ENCODE assay signal across 26 mouse cellular contexts in the genomic region with DNA sequence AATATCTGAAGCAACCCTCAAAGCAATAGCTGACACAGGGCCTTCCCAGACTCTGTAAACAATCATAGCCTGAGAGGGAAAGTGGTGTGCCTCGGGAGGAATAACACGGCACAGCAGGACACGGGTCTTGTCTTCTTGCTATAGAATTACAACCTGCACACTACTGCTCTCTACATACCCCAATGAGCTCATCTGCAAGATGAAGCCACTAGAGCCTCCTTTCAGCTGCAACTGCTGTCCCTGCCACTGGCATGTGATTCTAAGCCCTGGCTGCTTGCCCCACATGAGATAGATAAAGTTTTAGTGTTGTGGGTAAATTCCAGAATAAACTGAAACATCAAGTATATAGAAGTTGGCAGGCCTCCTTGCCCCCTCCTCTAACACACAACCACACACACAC.
DNase-seq lines count a peak whose midpoint lies in the region; ATAC-seq and TF ChIP-seq lines count a peak whose summit lies in the region.
"Had no signal": no experiment of that assay in that cellular context is flagged by ENCODE, and none has a peak within 500 bp of the region (broad histone marks: within the 10 kb centered on the region; RNA-seq: fewer than 3 reads in every experiment).

No protein-coding gene starts in this region.

- no peak overlapping the region for H3K9ac ChIP-seq in heart, postnatal 0 days (replicated peaks; ENCODE audit: low read depth, low read length)
- H3K9ac ChIP-seq in kidney, embryonic 16.5 days (replicated peaks; ENCODE audit: low read length), result no peak overlapping the region
- H3K9ac ChIP-seq in forebrain, embryonic 13.5 days, result no peak overlapping the region
- H3K9ac ChIP-seq: limb, embryonic 13.5 days; liver, embryonic 12.5 days; midbrain, embryonic 15.5 days; neural tube, embryonic 13.5 days had no signal

- peak; percentile 29 for DNase-seq in heart, postnatal 0 days (ENCODE audit: low spot score)
- DNase-seq in heart, adult 8-10 months (ENCODE audit: low spot score), result no peak
- no peak for DNase-seq in kidney, postnatal 4 days
- DNase-seq in lung, postnatal 14 days, result peak; percentile 17
- no peak for DNase-seq in lung, adult 2 months
- DNase-seq: B cell, adult 2 months; cerebellum, adult 11-12 months; cerebellum, postnatal 10 days; gastrocnemius, postnatal 10 days; kidney, postnatal 36 days; right cerebral cortex, adult 18-20 months; right cerebral cortex, postnatal 4 days; thymus, postnatal 14 days had no signal

- TF ChIP-seq POLR2A in lung, adult 2 months (IDR thresholded peaks at IDR 0.05; ENCODE audit: borderline replicate concordance, extremely low read depth, low read depth, low read length), result no peak

- no peak for TF ChIP-seq CTCF in heart, postnatal 0 days (IDR thresholded peaks at IDR 0.05; ENCODE audit: low read depth)
- TF ChIP-seq CTCF in lung, adult 2 months (IDR thresholded peaks at IDR 0.05; ENCODE audit: insufficient read depth, low read length), result no peak

- no peaks in the 10 kb centered on the region for H3K9me3 ChIP-seq in heart, postnatal 0 days (replicated peaks; ENCODE audit: control insufficient read depth, low read length)
- H3K9me3 ChIP-seq in kidney, embryonic 16.5 days (ENCODE audit: low read length), result no peaks in the 10 kb centered on the region
- H3K9me3 ChIP-seq in forebrain, embryonic 13.5 days (replicated peaks), result no peaks in the 10 kb centered on the region
- H3K9me3 ChIP-seq: embryonic facial prominence, embryonic 10.5 days; hindbrain, embryonic 10.5 days; limb, embryonic 13.5 days; liver, embryonic 12.5 days; midbrain, embryonic 15.5 days; neural tube, embryonic 13.5 days had no signal

- ATAC-seq in heart, postnatal 0 days (ENCODE audit: insufficient read depth, low read depth), result peak; percentile 58; the same call in 1 of the 2 replicates
- peak; percentile 75; the same call in 1 of the 2 replicates for ATAC-seq in kidney, embryonic 16.5 days (ENCODE audit: low FRiP score, low TSS enrichment)
- ATAC-seq in forebrain, embryonic 13.5 days, result no peak
- ATAC-seq: forebrain, embryonic 16.5 days; intestine, postnatal 0 days; liver, embryonic 12.5 days; midbrain, embryonic 15.5 days; Patski had no signal

- no peaks in the 10 kb centered on the region for H3K36me3 ChIP-seq in heart, postnatal 0 days (replicated peaks; ENCODE audit: control insufficient read depth, insufficient read depth, low read length)
- H3K36me3 ChIP-seq in kidney, embryonic 16.5 days (ENCODE audit: insufficient read depth, low read length), result no peaks in the 10 kb centered on the region
- peaks cover 4% of the 10 kb centered on the region; the same call in 1 of the 2 replicates for H3K36me3 ChIP-seq in forebrain, embryonic 13.5 days (ENCODE audit: poor library complexity, severe bottlenecking)
- H3K36me3 ChIP-seq: embryonic facial prominence, embryonic 10.5 days; G1E; liver, embryonic 12.5 days had no signal

- no peak overlapping the region for H3K4me3 ChIP-seq in heart, postnatal 0 days (ENCODE audit: low read depth, low read length)
- no peak overlapping the region for H3K4me3 ChIP-seq in kidney, embryonic 16.5 days (ENCODE audit: low read length)
- H3K4me3 ChIP-seq in lung, adult 2 months (replicated peaks; ENCODE audit: extremely low read depth, low read depth, low read length), result no peak overlapping the region
- no peak overlapping the region for H3K4me3 ChIP-seq in forebrain, embryonic 13.5 days
- H3K4me3 ChIP-seq: embryonic facial prominence, embryonic 10.5 days; hindbrain, embryonic 10.5 days; limb, embryonic 13.5 days; liver, embryonic 12.5 days; midbrain, embryonic 15.5 days; neural tube, embryonic 13.5 days had no signal

- H3K4me2 ChIP-seq in heart, postnatal 0 days (ENCODE audit: low read depth, low read length), result no peak overlapping the region
- H3K4me2 ChIP-seq in kidney, embryonic 16.5 days (replicated peaks; ENCODE audit: low read depth, low read length), result no peak overlapping the region
- H3K4me2 ChIP-seq in forebrain, embryonic 13.5 days, result no peak overlapping the region
- H3K4me2 ChIP-seq: limb, embryonic 13.5 days; liver, embryonic 12.5 days; midbrain, embryonic 15.5 days; neural tube, embryonic 13.5 days had no signal

- no peak overlapping the region for H3K27ac ChIP-seq in heart, postnatal 0 days (ENCODE audit: low read depth)
- H3K27ac ChIP-seq in kidney, embryonic 16.5 days (ENCODE audit: low read length), result no peak overlapping the region
- H3K27ac ChIP-seq in forebrain, embryonic 13.5 days, result no peak overlapping the region
- H3K27ac ChIP-seq: embryonic facial prominence, embryonic 10.5 days; hindbrain, embryonic 10.5 days; limb, embryonic 13.5 days; liver, embryonic 12.5 days; macrophage; midbrain, embryonic 15.5 days; neural tube, embryonic 13.5 days had no signal

- H3K27me3 ChIP-seq in heart, postnatal 0 days (ENCODE audit: control insufficient read depth, insufficient read depth, low read length), result no peaks in the 10 kb centered on the region
- H3K27me3 ChIP-seq in kidney, embryonic 16.5 days (ENCODE audit: insufficient read depth, low read length), result no peaks in the 10 kb centered on the region
- no peaks in the 10 kb centered on the region for H3K27me3 ChIP-seq in forebrain, embryonic 13.5 days
- H3K27me3 ChIP-seq: limb, embryonic 13.5 days; liver, embryonic 12.5 days; midbrain, embryonic 15.5 days; neural tube, embryonic 13.5 days; Patski had no signal

- 0 out of 2 replicates have a peak, but pooled peaks cover 5% of the 10 kb centered on the region for H3K4me1 ChIP-seq in heart, postnatal 0 days (ENCODE audit: control insufficient read depth, insufficient read depth)
- no peaks in the 10 kb centered on the region for H3K4me1 ChIP-seq in kidney, embryonic 16.5 days (ENCODE audit: insufficient read depth, low read length)
- no peaks in the 10 kb centered on the region; the same call in none of the 2 replicates for H3K4me1 ChIP-seq in lung, adult 2 months (ENCODE audit: control insufficient read depth, insufficient read depth, low read length)
- no peaks in the 10 kb centered on the region for H3K4me1 ChIP-seq in forebrain, embryonic 13.5 days
- H3K4me1 ChIP-seq: hindbrain, embryonic 10.5 days; liver, embryonic 12.5 days; midbrain, embryonic 15.5 days had no signal

- TF ChIP-seq EP300 in heart, postnatal 0 days (IDR thresholded peaks at IDR 0.05; ENCODE audit: low read depth), result no peak

- WGBS in heart, postnatal 0 days, result 37% methylated on average over 3 of the region's 3 CpGs
- WGBS in kidney, embryonic 16.5 days, result 17% methylated on average over 3 of the region's 3 CpGs
- 50% methylated on average over 3 of the region's 3 CpGs for WGBS in lung, adult 2 months
- WGBS in forebrain, embryonic 13.5 days, result 65% methylated on average over 3 of the region's 3 CpGs

Comparison
In these comparisons a context has a peak if more than half of its experiments do, and no peak if none do; other contexts are left out.
1. DNase-seq: peak in heart, postnatal 0 days (single experiment) and lung, postnatal 14 days (single experiment); none in heart, adult 8-10 months (single experiment), kidney, postnatal 4 days (0 of 2) and lung, adult 2 months (single experiment).